In the genomic region with DNA sequence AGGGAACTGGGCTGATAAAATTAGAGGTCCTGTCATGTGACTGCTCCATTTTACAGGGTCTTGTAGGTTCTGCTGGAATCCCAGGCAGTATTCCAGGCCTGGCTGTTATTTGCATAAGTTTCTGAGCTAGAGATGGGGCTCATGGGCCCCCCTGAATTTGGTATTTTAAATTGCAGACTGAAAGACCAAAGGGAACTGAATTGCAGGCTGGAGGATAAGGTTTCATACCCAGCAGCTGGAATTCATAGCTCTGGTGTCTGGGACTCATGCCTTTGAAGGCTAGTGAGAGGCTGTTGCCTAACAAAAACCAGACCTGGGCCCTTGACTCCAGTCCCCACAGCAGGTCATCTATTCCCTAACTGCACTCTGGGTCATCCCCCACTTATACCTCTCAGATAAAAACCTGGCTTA, we compare ENCODE assay signal across 10 mouse cellular contexts. TPM values are rescaled to one million over a fixed set of nuclear protein-coding genes. Genes with fewer than 3 reads are reported as not detected.
DNase-seq lines count a peak whose midpoint lies in the region; ATAC-seq lines count a peak whose summit lies in the region.
"Had no signal": no experiment of that assay in that cellular context is flagged by ENCODE, and none has a peak within 500 bp of the region (broad histone marks: within the 10 kb centered on the region; RNA-seq: fewer than 3 reads in every experiment).

No protein-coding gene starts in this region.

- H3K4me3 ChIP-seq in forebrain, embryonic 10.5 days: no peak overlapping the region
- no peak overlapping the region for H3K4me3 ChIP-seq in forebrain, embryonic 11.5 days (ENCODE audit: low read depth, low read length)
- peak overlapping the region; percentile 15; the same call in 1 of the 2 replicates for H3K4me3 ChIP-seq in heart, embryonic 10.5 days

- no peak overlapping the region for H3K9ac ChIP-seq in forebrain, embryonic 11.5 days (ENCODE audit: low read length)

- H3K9me3 ChIP-seq in forebrain, embryonic 10.5 days: no peaks in the 10 kb centered on the region
- no peaks in the 10 kb centered on the region for H3K9me3 ChIP-seq in forebrain, embryonic 11.5 days (ENCODE audit: control insufficient read depth, low read length)
- no peaks in the 10 kb centered on the region for H3K9me3 ChIP-seq in heart, embryonic 10.5 days

- no peak overlapping the region for H3K4me2 ChIP-seq in forebrain, embryonic 11.5 days (ENCODE audit: low read depth, low read length, severe bottlenecking)

- H3K27me3 ChIP-seq in forebrain, embryonic 10.5 days (ENCODE audit: poor library complexity, severe bottlenecking): no peaks in the 10 kb centered on the region
- H3K27me3 ChIP-seq in forebrain, embryonic 11.5 days (ENCODE audit: control insufficient read depth, insufficient read depth, low read length): no peaks in the 10 kb centered on the region
- no peaks in the 10 kb centered on the region for H3K27me3 ChIP-seq in heart, embryonic 10.5 days (ENCODE audit: insufficient read depth, poor library complexity, severe bottlenecking)

- H3K4me1 ChIP-seq in forebrain, embryonic 10.5 days: peaks cover 26% of the 10 kb centered on the region
- H3K4me1 ChIP-seq in forebrain, embryonic 11.5 days (replicated peaks; ENCODE audit: control insufficient read depth, insufficient read depth, low read length): 0 out of 2 replicates have a peak, but pooled peaks cover under 1% of the 10 kb centered on the region
- peaks cover 41% of the 10 kb centered on the region for H3K4me1 ChIP-seq in heart, embryonic 10.5 days

- no peak for ATAC-seq in forebrain, embryonic 11.5 days (replicated peaks; ENCODE audit: low FRiP score)
- no peak for ATAC-seq in erythroblast, adult 5-6 weeks (replicated peaks; ENCODE audit: low FRiP score, poor library complexity, severe bottlenecking)

- 0 out of 2 replicates have a peak overlapping the region, but pooled peaks have one; percentile 65 for H3K27ac ChIP-seq in forebrain, embryonic 10.5 days
- no peak overlapping the region for H3K27ac ChIP-seq in forebrain, embryonic 11.5 days (ENCODE audit: low read depth, low read length)
- peak overlapping the region; percentile 72; the same call in 1 of the 2 replicates for H3K27ac ChIP-seq in heart, embryonic 10.5 days

- DNase-seq in forebrain, embryonic 10.5 days (ENCODE audit: extremely low spot score, low spot score): peak; percentile 35
- DNase-seq in forebrain, embryonic 11.5 days (ENCODE audit: low spot score): no peak
- peak; percentile 77 for DNase-seq in embryo, embryonic 10.5 days (ENCODE audit: low spot score)
- DNase-seq in heart, embryonic 10.5 days (ENCODE audit: low spot score): peak; percentile 91
- DNase-seq in mesoderm, embryonic 11.5 days (ENCODE audit: low read depth, low spot score): peak; percentile 67
- no peak for DNase-seq in cerebellum, postnatal 10 days
- no peak for DNase-seq in layer of hippocampus, postnatal 36 days
- DNase-seq: layer of hippocampus, adult 9-11 months; thymus, adult 2 months had no signal

- no peaks in the 10 kb centered on the region for H3K36me3 ChIP-seq in forebrain, embryonic 10.5 days (replicated peaks)
- no peaks in the 10 kb centered on the region for H3K36me3 ChIP-seq in forebrain, embryonic 11.5 days (ENCODE audit: control insufficient read depth, insufficient read depth, low read length)
- no peaks in the 10 kb centered on the region for H3K36me3 ChIP-seq in heart, embryonic 10.5 days

RNA-seq across cellular contexts. Expression of a gene that starts 45.6 kb away (rescaled TPM):
- 11.6 and 14.2 TPM in 2 replicates for polyA plus RNA-seq in forebrain, embryonic 10.5 days (2016; fragmentation: Nextera tagmentation; extraction: Ambion mirVana)
- 9.2 and 10.3 TPM in 2 replicates for polyA plus RNA-seq in forebrain, embryonic 11.5 days (2014; fragmentation: Nextera tagmentation; extraction: Ambion mirVana)
- polyA plus RNA-seq in heart, embryonic 10.5 days (2016; fragmentation: Nextera tagmentation; extraction: Ambion mirVana): 22.6 and 24.2 TPM in 2 replicates
- total RNA-seq in layer of hippocampus, postnatal 36 days (2021): 10 to 100 TPM; 14.5 to 18.0 TPM
- 0.42 and 0.77 TPM in 2 replicates for total RNA-seq in erythroblast, adult 5-6 weeks (2015; ENCODE audit: low replicate concordance)
- total RNA-seq in erythroblast, adult 5-6 weeks (2017; ENCODE audit: low replicate concordance): 0.26 and 0.42 TPM in 2 replicates

Comparison
In these comparisons a context has a peak if more than half of its experiments do, and no peak if none do; other contexts are left out.
1. DNase-seq: peak in forebrain, embryonic 10.5 days (single experiment), embryo, embryonic 10.5 days (single experiment), heart, embryonic 10.5 days (single experiment) and mesoderm, embryonic 11.5 days (single experiment); none in forebrain, embryonic 11.5 days (single experiment), cerebellum, postnatal 10 days (0 of 2) and layer of hippocampus, postnatal 36 days (0 of 2).